Mouse (Mus musculus) urinary bladder, postnatal 14 days (tissue): ENCODE data around the gene Cab39.

Experiments used
- DNase-seq: peaks from one replicate; pipeline ENCODE4 v3.0.0; 2021; ENCODE audit warnings: low spot score

The Cab39 gene

GRCm38 (mm10) chr1:85900521-85901333, 107.5 kb downstream of the Cab39 start:
- peak; percentile 67 for DNase-seq
